Mouse (Mus musculus) hindbrain, postnatal 0 days (tissue): ENCODE results near the gene Klhl31. TPM values are rescaled to one million over a fixed set of nuclear protein-coding genes. Genes with fewer than 3 reads are reported as not detected.
A peak's percentile ranks its signal among the peaks of the same experiment; 100 is the strongest.

Experiments
- ATAC-seq: fragments of 200-750 bp; cut with Nextera tagmentation; 2 replicates; pipeline ENCODE4 v1.8.0; 2017; ENCODE audit warnings: mild to moderate bottlenecking, moderate TSS enrichment, moderate library complexity
- DNase-seq: peaks from one replicate; pipeline ENCODE4 v3.0.0-alpha.2; 2015; ENCODE audit warnings: low spot score
- H3K27ac ChIP-seq: fragments of 300-500 bp; sonication (generic); 2 replicates; pipeline ENCODE4 v1.5.1; 2014; ENCODE audit warnings: mild to moderate bottlenecking
- H3K27me3 ChIP-seq: fragments of 300-500 bp; sonication (generic); 2 replicates; pipeline ENCODE4 v1.6.1; 2014; ENCODE audit warnings: low read length, mixed read lengths; ENCODE audit not compliant: insufficient read depth
- H3K36me3 ChIP-seq: fragments of 300-500 bp; sonication (generic); 2 replicates; pipeline ENCODE4 v1.6.1; 2014; ENCODE audit warnings: low read length, mixed read lengths; ENCODE audit not compliant: insufficient read depth
- H3K4me1 ChIP-seq: fragments of 300-500 bp; sonication (generic); 2 replicates; pipeline ENCODE4 v1.6.1; 2014; ENCODE audit warnings: antibody characterized with exemption, low read length, mixed read lengths; ENCODE audit not compliant: insufficient read depth
- H3K4me2 ChIP-seq: fragments of 300-500 bp; sonication (generic); 2 replicates; pipeline ENCODE4 v1.6.1; 2014; ENCODE audit warnings: low read depth, mild to moderate bottlenecking, low read length, moderate library complexity, mixed read lengths
- H3K4me3 ChIP-seq: fragments of 300-500 bp; sonication (generic); 2 replicates; pipeline ENCODE4 v1.5.1; 2014; ENCODE audit warnings: low read length
- H3K9ac ChIP-seq: fragments of 300-500 bp; sonication (generic); replicated peaks from 2 replicates; pipeline ENCODE4 v1.6.1; 2014; ENCODE audit warnings: mild to moderate bottlenecking, low read length, moderate library complexity, mixed read lengths
- H3K9me3 ChIP-seq: fragments of 300-500 bp; sonication (generic); 2 replicates; pipeline ENCODE4 v1.6.1; 2016; ENCODE audit warnings: low read length, mixed read lengths
- CTCF ChIP-seq: IDR thresholded peaks from 2 replicates; pipeline ENCODE4 v1.5.1; 2016; ENCODE audit warnings: antibody characterized with exemption, control low read depth, low read depth
- WGBS: fragments of 180-500 bp; shearing (Covaris S2); extraction: QIAGEN DNeasy Blood & Tissue Kit; methylation state at CpG from one replicate; pipeline ENCODE4 v1.1.7; 2014; 5-methylcytosine and 5-hydroxymethylcytosine counted together
- polyA plus RNA-seq: library from polyadenylated mRNA; unstranded; fragments of >200 nt; fragmentation: Nextera tagmentation; extraction: Ambion mirVana; gene quantifications from 2 replicates; pipeline ENCODE4 v1.2.1, GENCODE M21; 2015
- total RNA-seq: library from RNA; depleted of rRNA; stranded (reverse); fragments of >200 nt; gene quantifications from 2 replicates; pipeline ENCODE4 v1.2.3, GENCODE M21; 2014

Klhl31 gene
- total and polyA plus RNA-seq, 2 experiments from 2014 or later = 0.05 to 0.20 TPM

DNA sequence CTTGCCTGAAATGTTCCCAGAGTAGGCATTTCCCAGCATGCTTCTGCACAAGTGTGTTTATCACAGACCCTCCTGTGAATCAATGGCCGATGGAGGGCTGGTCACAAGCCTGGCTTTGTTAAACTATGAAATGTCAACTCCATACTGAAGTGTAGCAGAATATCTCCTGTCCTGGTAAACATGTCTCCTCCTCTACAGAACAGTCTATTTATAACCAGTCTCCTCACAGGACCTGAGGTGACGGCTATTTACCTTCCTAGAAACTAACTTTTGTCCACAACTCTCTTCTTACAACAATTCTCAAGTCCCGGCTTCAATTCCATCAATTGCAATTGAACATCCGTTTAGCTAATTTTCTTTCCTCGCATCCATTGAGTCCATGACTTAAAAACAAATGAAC lies 297 bp upstream of the Klhl31 start:
- Histone ChIP-seq H3K27me3 (no peaks in the 10 kb centered on the region), H3K36me3 (no peaks in the 10 kb centered on the region), H3K9me3 (no peaks in the 10 kb centered on the region), H3K9ac (no peak overlapping the region), H3K4me1 (no peaks in the 10 kb centered on the region), H3K4me2 (no peak overlapping the region), H3K27ac (no peak overlapping the region), H3K4me3 (no peak overlapping the region)
- TF ChIP-seq CTCF = no peak
- no peak for ATAC-seq
- WGBS = 82% methylated on average over 5 of the region's 5 CpGs
- no peak for DNase-seq

DNA sequence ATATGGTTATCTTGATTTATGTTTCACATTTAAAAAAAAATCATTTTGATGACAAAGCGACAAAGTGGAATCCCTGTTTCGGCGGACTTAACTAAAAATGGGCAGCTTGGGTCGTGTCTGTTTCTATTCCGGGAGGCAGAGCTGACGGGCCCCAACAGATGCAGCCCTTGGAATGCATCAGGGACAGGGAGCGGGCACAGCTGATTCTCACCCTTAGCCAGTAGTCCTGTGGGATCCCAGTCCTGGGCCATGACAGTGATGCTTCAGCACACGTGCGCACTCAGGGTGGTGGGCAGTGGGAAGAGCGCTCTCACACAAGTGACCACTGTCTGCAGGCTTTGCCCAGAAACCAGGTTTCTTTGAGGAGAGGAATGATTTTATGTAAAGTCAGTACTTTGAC lies 1.1 kb downstream of the Klhl31 start:
- H3K36me3 ChIP-seq = no peaks in the 10 kb centered on the region
- DNase-seq = no peak
- no peak for ATAC-seq
- no peak overlapping the region for H3K4me3 ChIP-seq
- no peak overlapping the region for H3K9ac ChIP-seq
- no peak overlapping the region for H3K27ac ChIP-seq
- H3K4me1 ChIP-seq = no peaks in the 10 kb centered on the region
- no peak overlapping the region for H3K4me2 ChIP-seq
- 82% methylated on average over 10 of the region's 10 CpGs for WGBS
- no peak for TF ChIP-seq CTCF
- no peaks in the 10 kb centered on the region for H3K27me3 ChIP-seq
- no peaks in the 10 kb centered on the region for H3K9me3 ChIP-seq

- Histone ChIP-seq H3K36me3 (no peaks in the 10 kb centered on the region), H3K9ac (no peak overlapping the region), H3K4me1 (no peaks in the 10 kb centered on the region), H3K4me2 (no peak overlapping the region), H3K4me3 (no peak overlapping the region), H3K9me3 (no peaks in the 10 kb centered on the region), H3K27ac (no peak overlapping the region), H3K27me3 (no peaks in the 10 kb centered on the region)
- 47% methylated on average over 2 of the region's 2 CpGs for WGBS
- DNase-seq = no peak
- ATAC-seq = no peak
- TF ChIP-seq CTCF = no peak
Measured at GRCm38 (mm10) chr9:77645176-77645575, 8.9 kb downstream of the Klhl31 start.

GRCm38 (mm10) chr9:77651847-77652246 lies 15.5 kb downstream of the Klhl31 start:
- Histone ChIP-seq H3K4me3 (no peak overlapping the region), H3K4me1 (no peaks in the 10 kb centered on the region), H3K9me3 (no peaks in the 10 kb centered on the region), H3K27me3 (no peaks in the 10 kb centered on the region), H3K36me3 (no peaks in the 10 kb centered on the region), H3K9ac (no peak overlapping the region), H3K4me2 (no peak overlapping the region), H3K27ac (no peak overlapping the region)
- WGBS = 76% methylated on average over 7 of the region's 7 CpGs
- no peak for ATAC-seq
- DNase-seq = no peak
- no peak for TF ChIP-seq CTCF

DNA sequence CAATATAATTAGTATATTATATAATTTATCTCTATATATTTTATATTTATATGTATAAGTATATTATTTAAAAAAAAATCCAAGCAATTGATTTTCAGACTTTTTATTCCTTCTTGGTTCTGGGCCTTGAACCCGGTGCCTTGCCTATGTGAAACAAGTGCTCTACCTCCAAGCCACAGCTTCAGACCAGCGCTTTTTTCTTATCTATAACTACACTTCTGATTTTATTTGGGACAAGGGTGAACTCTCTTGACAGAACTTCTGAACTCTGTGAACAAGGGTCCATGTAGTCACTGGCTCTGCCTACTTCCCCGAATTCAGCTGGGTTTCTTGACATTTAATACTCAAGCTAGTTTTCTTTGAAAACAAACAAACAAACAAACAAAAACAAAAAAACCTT lies 17.6 kb downstream of the Klhl31 start:
- Histone ChIP-seq H3K4me2 (no peak overlapping the region), H3K36me3 (no peaks in the 10 kb centered on the region), H3K9ac (no peak overlapping the region), H3K27me3 (no peaks in the 10 kb centered on the region), H3K4me1 (no peaks in the 10 kb centered on the region), H3K27ac (no peak overlapping the region), H3K9me3 (no peaks in the 10 kb centered on the region), H3K4me3 (no peak overlapping the region)
- 86% methylated on average over 3 of the region's 3 CpGs for WGBS
- ATAC-seq (no peak), DNase-seq (no peak)
- TF ChIP-seq CTCF = no peak

DNA sequence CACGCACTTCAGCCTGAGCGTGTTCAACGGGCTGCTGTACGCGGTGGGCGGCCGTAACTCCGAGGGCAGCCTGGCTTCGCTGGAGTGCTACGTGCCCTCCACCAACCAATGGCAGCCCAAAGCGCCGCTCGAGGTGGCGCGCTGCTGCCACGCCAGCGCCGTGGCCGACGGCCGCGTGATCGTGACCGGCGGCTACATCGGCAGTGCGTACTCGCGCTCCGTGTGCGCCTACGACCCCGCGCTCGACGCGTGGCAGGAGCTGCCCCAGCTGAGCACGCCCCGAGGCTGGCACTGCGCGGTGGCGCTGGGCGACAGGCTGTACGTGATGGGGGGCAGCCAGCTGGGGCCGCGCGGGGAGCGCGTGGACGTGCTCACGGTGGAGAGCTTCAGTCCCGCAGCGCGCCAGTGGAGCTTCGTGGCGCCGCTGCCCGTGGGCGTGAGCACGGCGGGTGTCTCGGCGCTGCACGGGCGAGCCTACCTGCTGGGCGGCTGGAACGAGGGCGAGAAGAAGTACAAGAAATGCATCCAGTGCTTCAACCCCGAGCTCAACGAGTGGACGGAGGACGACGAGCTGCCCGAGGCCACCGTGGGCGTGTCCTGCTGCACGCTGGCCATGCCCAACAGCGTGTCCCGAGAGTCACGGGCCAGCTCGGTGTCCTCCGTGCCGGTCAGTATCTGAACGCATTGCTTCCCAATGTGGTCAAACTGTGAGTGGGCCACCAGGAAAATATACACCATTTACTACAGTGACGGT lies 19.1 kb downstream of the Klhl31 start:
- Histone ChIP-seq H3K27ac (peak overlapping the region; percentile 32; the same call in 1 of the 2 replicates), H3K9ac (peak overlapping the region; percentile 44), H3K4me1 (no peaks in the 10 kb centered on the region), H3K4me2 (peak overlapping the region; percentile 97), H3K27me3 (no peaks in the 10 kb centered on the region), H3K36me3 (no peaks in the 10 kb centered on the region), H3K9me3 (no peaks in the 10 kb centered on the region), H3K4me3 (peak overlapping the region; percentile 66)
- TF ChIP-seq CTCF = no peak
- WGBS = under 1% methylated on average over 84 of the region's 85 CpGs
- ATAC-seq (peak; percentile 96), DNase-seq (peak; percentile 81)

- Histone ChIP-seq H3K4me2 (peak overlapping the region; percentile 97), H3K4me1 (no peaks in the 10 kb centered on the region), H3K36me3 (no peaks in the 10 kb centered on the region), H3K9ac (peak overlapping the region; percentile 44; the same call in 1 of the 2 replicates), H3K9me3 (no peaks in the 10 kb centered on the region), H3K27me3 (no peaks in the 10 kb centered on the region), H3K27ac (0 out of 2 replicates have a peak overlapping the region, but pooled peaks have one; percentile 32), H3K4me3 (peak overlapping the region; percentile 66)
- WGBS = under 1% methylated on average over 7 of the region's 7 CpGs
- ATAC-seq (peak; percentile 61), DNase-seq (peak; percentile 90)
- peak; percentile 75 for TF ChIP-seq CTCF
Measured at GRCm38 (mm10) chr9:77655935-77656288, 19.6 kb downstream of the Klhl31 start.
